Mouse (Mus musculus) liver, embryonic 15.5 days (tissue): Measurements from ENCODE around the gene Bckdhb. TPM values are rescaled to one million over a fixed set of nuclear protein-coding genes. Genes with fewer than 3 reads are reported as not detected.

ENCODE experiments used
- ATAC-seq: fragments of 200-750 bp; cut with Nextera tagmentation; 2 replicates; pipeline ENCODE4 v1.8.0; 2017; ENCODE audit warnings: moderate number of reproducible peaks, mild to moderate bottlenecking, moderate library complexity; ENCODE audit not compliant: insufficient read depth
- H3K27ac ChIP-seq: fragments of 300-500 bp; sonication (generic); replicated peaks from 2 replicates; pipeline ENCODE4 v1.5.1; 2015; ENCODE audit warnings: mild to moderate bottlenecking, inconsistent platforms
- H3K27me3 ChIP-seq: fragments of 300-500 bp; sonication (generic); 2 replicates; pipeline ENCODE4 v1.6.1; 2015; ENCODE audit warnings: mild to moderate bottlenecking, inconsistent platforms
- H3K36me3 ChIP-seq: fragments of 300-500 bp; sonication (generic); replicated peaks from 2 replicates; pipeline ENCODE4 v1.6.1; 2015; ENCODE audit warnings: moderate library complexity, mild to moderate bottlenecking, inconsistent platforms
- H3K4me1 ChIP-seq: fragments of 300-500 bp; sonication (generic); replicated peaks from 2 replicates; pipeline ENCODE4 v1.6.1; 2015; ENCODE audit warnings: inconsistent platforms
- H3K4me2 ChIP-seq: fragments of 300-500 bp; sonication (generic); 2 replicates; pipeline ENCODE4 v1.6.1; 2015; ENCODE audit warnings: moderate library complexity, mild to moderate bottlenecking, inconsistent platforms
- H3K4me3 ChIP-seq: fragments of 300-500 bp; sonication (generic); replicated peaks from 2 replicates; pipeline ENCODE4 v1.5.1; 2015; ENCODE audit warnings: mild to moderate bottlenecking, inconsistent platforms
- H3K9ac ChIP-seq: fragments of 300-500 bp; sonication (generic); 2 replicates; pipeline ENCODE4 v1.6.1; 2015; ENCODE audit warnings: moderate library complexity, mild to moderate bottlenecking, inconsistent platforms
- H3K9me3 ChIP-seq: fragments of 300-500 bp; sonication (generic); replicated peaks from 2 replicates; pipeline ENCODE4 v1.6.1; 2016; ENCODE audit warnings: inconsistent platforms
- WGBS: fragments of 180-500 bp; shearing (Covaris S2); methylation state at CpG from one replicate; pipeline ENCODE4 v1.1.7; 2015; ENCODE audit warnings: mixed read lengths; ENCODE audit not compliant: insufficient replicate concordance; 5-methylcytosine and 5-hydroxymethylcytosine counted together
- polyA plus RNA-seq: library from polyadenylated mRNA; unstranded; fragments of >200 nt; fragmentation: Nextera tagmentation; extraction: Ambion mirVana; gene quantifications from 2 replicates; pipeline ENCODE4 v1.2.1, GENCODE M21; 2015

Bckdhb gene
- polyA plus RNA-seq, 1 experiment from 2014 or later: 33.6 TPM

- H3K4me2 ChIP-seq: no peak overlapping the region
- no peak for ATAC-seq
- H3K27me3 ChIP-seq: no peaks in the 10 kb centered on the region
- no peaks in the 10 kb centered on the region for H3K9me3 ChIP-seq
- H3K9ac ChIP-seq: no peak overlapping the region
- 59% methylated on average over 2 of the region's 2 CpGs for WGBS
- no peak overlapping the region for H3K27ac ChIP-seq
- H3K36me3 ChIP-seq: no peaks in the 10 kb centered on the region
- H3K4me1 ChIP-seq: no peaks in the 10 kb centered on the region
- H3K4me3 ChIP-seq: no peak overlapping the region
Observed at GRCm38 (mm10) chr9:84148124-84148523, 223.2 kb downstream of the Bckdhb start.

Other genes with a start within 250 kb of the Bckdhb start
- gene Elovl4, start 118.9 kb upstream of the Bckdhb start, polyA plus RNA-seq: 0.20 and 0.36 TPM in 2 replicates
- gene Ttk, start 90.5 kb upstream of the Bckdhb start, polyA plus RNA-seq: 15.9 and 16.6 TPM in 2 replicates